Mouse (Mus musculus) erythroblast, embryonic 14.5 days (primary cell): ENCODE results near the gene Cdk4.

Experiments
- GATA1 ChIP-seq: IDR thresholded peaks from 2 replicates; pipeline ENCODE4 v1.6.1; 2012; ENCODE audit warnings: low read length, inconsistent platforms, mixed read lengths
- TAL1 ChIP-seq: IDR thresholded peaks from 3 replicates; pipeline ENCODE4 v1.6.1; 2012; ENCODE audit warnings: low read length, inconsistent platforms, mixed read lengths

- TF ChIP-seq TAL1 (no peak), GATA1 (no peak)
Observed at GRCm38 (mm10) chr10:127101151-127101550, 37.8 kb downstream of the Cdk4 start.
